Mouse (Mus musculus) heart, postnatal 36 days (tissue): ENCODE measurements around the gene Kirrel2. TPM values are rescaled to one million over a fixed set of nuclear protein-coding genes. Genes with fewer than 3 reads are reported as not detected.
"Not testable (repeated sequence)": the region's sequence is repeated elsewhere in the genome, so short reads cannot be mapped to it uniquely, and the experiment has no call there.

Experiments
- DNase-seq, 2 experiments: peaks; one replicate each; pipeline ENCODE4 v3.0.0; 2021 to 2022
- intact Hi-C: fragments of 180-260 bp; cut with DNase I; formaldehyde crosslinking; loops from one replicate; pipeline ENCODE4 v1.15.1; 2025
- total RNA-seq, 2 experiments: library from RNA; stranded (reverse); gene quantifications; 2 replicates each; pipeline ENCODE4 v1.2.3; 2021

Kirrel2 gene
- total RNA-seq, result not detected

DNA sequence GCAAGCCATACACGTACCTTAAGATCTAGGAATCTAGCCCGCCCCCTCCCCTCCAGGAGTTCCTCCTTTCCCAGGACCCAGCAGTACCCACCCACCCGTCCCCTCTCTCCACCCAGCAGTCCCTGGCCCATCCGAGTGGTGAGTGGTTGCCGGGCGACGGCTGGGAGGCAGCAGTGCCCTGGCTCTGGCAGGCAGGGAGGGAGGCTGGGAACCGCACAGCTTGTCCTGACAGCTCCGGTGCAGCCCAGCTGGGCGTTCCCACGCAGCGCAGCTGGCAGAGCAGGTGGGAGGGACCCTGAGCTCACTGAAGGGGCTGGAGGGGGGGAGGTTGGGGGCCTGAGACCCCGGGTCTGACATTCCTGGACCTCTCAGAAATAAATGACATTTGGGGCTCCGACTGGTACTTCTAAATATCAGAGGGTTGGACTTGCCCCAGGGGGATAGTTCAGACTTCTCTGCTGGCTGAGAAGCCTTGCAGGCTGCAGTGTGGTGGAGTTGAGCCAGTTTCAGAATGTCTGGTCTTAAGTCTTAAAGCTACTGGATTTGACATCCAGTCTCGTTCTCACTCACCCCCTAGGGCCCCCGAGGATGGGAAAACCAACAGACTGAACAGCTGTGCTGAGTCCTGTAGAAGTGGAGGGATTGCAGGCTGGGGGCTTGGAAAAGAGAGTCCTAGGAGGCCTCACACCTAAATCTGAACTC, at the start of gene Kirrel2, which contains the start of gene Nphs1:
Gene Kirrel2 (minus strand): TSS at position 62 of the 702 bp plus-strand sequence.
Gene Nphs1 (plus strand): TSS at position 687 of the 702 bp plus-strand sequence.
- DNase-seq, result no peak
- intact Hi-C loops, result no loop called here

DNA sequence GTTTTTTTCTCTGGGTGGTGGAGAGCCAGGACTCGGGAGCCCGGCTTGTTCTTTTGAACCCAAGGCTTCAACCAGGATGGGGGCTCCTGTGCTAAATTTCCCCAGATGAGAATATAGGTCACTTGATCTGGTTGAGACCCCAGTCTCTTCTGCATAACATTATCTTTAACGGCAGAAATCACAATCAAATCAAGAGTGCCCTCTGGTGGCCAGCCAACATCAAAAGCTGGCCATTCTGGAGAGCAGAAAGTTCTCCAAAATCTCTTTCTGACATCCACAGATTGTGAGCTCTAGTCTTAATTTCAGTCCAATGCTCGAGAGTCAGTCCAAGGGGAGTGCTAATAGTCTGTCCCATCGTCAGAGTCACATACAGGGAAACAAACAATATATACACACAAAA, 43.7 kb upstream of the Kirrel2 start:
- DNase-seq, intact Hi-C loops: not testable (repeated sequence)

DNA sequence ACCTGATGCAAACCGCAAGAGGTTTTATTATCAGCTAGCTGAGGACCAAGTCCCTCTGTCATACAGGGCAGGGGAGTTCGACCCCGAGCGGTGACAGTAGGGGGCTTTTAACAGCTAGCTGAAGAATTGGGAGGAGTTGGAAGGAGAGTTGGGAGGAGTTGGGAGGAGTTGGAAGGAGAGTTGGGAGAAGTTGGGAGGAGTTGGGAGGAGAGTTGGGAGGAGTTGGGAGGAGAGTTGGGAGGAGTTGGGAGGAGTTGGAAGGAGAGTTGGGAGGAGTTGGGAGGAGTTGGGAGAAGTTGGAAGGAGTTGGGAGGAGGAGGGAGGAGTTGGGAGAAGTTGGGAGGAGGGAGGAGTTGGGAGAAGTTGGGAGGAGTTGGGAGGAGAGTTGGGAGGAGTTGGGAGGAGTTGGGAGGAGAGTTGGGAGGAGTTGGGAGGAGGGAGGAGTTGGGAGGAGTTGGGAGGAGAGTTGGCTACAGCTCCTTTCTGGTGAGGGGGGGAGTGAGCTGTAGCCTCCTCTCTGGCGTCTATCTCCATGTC, 38.1 kb upstream of the Kirrel2 start:
- DNase-seq, intact Hi-C loops: not testable (repeated sequence)

DNA sequence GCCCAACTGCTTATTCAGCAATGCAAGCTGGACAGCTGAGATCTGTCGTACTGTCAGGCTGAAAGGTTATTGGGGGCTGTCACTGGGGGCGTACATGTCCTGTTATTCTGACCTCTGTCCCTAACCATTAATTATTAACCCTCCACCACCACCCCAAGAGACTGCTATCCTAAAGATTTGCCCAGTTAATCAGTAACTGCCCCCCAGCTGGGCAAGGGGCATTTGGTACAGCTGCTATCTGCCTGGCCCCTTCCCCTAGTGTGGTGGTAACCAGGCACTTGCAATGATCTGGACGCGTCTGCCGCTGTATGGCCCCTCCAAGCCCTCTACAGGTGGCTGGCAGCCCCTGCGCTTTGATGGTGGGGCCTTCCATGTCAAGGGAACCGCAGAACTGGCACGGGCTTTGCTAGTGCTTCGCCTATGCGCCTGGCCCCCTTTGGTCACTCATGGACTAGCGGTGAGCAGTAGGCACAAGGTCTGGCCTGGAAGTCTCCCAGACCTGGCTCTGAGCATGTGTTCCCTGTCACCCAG, 36.0 kb upstream of the Kirrel2 start, which contains the start of gene Prodh2:
Gene Prodh2 (plus strand): TSS at position 222 of the 531 bp plus-strand sequence.
- intact Hi-C loops, result loop anchor here (2.0 kb wide), 3 partner anchors 53 to 121 kb away; no protein-coding TSS in a partner anchor
- DNase-seq, result no peak

DNA sequence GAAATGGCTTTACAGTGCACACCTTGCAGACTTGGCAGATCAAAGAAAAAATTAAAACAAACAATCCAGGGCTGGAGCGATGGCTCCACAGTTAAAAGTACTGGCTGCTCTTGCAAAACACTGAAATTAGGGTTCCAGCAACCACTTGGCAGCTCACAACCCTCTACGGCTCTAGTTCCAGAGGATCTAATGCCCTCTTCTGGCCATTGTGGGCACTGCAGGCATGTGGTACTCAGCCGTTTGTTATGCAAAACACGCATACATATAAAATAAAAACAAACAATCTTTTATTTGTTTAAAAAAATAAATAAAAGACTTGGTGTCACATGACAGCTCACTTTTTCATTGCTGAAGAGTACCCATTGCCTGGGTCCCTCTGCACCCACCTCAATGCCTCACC, 35.3 kb upstream of the Kirrel2 start:
- DNase-seq, result peak; percentile 70 to 86
- intact Hi-C loops, result loop anchor here (2.0 kb wide), 3 partner anchors 52 to 120 kb away; no protein-coding TSS in a partner anchor

DNA sequence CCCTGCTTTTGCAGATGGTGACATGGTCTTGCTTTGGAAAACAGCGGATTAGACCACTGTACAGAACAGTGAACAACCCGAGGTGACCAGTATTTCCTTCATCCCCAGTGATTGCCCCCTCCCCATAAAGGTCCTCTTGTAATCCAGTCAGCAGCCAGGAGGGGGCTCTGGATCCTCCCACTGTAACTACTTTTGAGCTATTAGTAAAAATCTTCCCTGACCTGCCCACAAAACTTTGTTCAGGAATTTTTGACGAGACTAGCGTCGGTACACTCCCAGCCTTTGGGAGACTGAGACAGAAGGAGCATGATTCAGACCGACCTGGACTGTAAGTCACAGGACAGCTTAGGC, 33.4 kb upstream of the Kirrel2 start:
- intact Hi-C loops, result no loop called here
- DNase-seq, result no peak

DNA sequence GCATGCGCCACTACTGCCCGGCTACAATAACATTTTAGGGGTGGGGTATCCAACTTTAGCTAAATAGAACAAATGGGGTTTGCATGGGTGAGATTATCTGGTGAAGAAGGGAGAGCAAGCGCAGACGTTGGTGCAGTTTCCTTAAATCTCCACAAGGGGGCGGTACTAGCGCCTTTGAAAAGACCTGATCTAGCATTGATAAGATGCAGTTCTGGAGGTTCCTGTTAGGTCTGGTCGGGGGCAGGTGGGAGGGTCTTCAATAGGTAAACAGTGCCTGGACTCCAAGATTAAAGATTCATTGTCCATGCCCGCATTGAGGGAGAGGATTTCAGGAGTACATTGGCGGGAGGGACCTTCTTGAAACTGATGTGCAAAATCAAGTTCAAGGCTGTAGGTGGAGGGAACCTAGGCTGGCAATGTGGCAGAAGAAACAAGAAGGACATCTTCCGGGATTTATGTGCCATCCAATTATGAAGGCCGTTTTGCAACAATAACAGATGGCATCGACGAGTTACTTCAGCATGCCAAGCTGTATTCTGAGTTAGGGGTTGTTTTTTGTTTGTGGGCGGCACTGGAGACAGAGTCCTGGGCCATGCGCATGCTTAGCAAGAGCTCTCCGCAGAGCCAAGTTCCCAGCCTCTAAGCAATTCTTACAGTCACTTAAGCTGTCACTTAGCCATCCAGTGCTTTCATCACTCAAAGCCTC, 32.9 kb upstream of the Kirrel2 start:
- intact Hi-C loops, result no loop called here
- DNase-seq, result peak in 1 of 2 experiments; percentile 19

DNA sequence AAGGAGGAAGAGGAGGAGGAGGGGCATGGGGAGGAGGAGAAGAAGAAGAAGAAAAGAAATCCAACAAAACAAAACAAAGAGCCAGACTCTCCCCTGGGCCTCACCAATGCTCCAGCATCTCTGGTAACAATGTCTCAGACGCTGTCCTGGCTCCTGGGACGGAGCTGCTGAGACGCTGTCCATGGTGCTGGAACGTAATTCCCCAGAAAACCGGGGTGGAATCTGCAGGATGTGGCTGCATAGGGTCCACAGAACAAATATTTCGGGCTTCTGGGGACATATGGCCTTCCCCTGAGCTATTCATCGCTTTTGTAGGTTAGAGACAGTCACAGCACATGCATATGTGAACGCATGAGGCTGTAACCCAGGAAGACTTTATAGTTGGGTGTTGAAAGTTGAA, 26.8 kb upstream of the Kirrel2 start:
- intact Hi-C loops, result no loop called here
- DNase-seq, result peak in 1 of 2 experiments; percentile 14

DNA sequence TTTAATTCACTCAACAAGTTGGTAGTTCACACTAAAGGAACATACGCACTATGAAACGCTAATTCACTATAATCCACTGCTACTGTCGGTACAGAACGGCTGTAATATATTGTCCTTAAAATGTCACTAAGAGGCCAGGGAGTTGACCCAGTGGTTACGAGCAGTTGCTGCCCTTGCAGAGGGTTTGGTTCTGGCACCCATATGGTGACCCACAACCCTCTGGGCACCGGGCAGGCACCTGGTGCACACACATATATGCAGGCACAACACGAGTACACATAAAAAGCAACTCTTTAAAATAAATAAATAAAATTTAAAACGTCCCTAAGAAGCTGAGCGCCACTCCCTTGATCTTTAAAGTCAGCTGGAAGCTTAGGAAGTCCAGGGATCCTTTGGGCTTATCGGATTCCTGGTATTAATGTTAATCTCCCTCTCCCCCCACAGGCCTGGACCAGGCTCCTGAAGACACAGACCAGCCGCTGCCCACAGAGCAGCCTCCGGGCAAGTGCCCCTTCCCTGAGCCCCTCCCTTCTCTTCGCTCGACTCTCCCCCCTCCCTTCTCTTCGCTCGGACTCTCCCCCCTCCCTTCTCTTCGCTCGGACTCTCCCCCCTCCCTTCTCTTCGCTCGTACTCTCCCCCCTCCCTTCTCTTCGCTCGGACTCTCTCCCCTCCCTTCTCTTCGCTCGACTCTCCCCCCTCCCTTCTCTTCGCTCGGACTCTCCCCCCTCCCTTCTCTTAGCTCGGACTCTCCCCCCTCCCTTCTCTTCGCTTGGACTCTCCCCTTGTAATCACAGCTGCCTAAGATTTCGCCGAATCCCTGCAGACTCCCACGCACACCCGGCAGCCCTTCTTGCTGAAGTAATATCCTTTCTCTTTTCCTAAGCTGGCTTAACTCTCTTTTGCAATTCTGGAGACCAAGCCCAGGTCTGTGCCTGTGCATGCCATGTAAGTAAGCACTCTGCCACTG, 20.2 kb upstream of the Kirrel2 start:
- no peak for DNase-seq
- intact Hi-C loops, result no loop called here

DNA sequence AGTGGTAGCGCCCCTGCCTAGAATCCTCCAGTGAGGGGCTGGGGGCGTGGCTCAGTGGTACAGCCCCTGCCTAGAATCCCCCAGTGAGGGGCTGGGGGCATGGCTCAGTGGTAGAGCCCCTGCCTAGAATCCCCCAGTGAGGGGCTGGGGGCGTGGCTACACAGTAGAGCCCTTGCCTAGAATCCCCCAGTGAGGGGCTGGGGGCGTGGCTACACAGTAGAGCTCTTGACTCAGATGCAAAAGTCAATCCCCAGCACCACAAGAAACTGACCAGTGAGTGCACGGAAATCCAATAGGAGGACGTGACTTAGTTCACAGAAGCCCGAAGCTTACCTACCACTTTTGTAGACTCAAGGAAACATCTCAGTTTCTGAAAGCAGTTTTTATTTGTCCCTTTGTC, 18.6 kb upstream of the Kirrel2 start:
- DNase-seq, intact Hi-C loops: not testable (repeated sequence)

DNA sequence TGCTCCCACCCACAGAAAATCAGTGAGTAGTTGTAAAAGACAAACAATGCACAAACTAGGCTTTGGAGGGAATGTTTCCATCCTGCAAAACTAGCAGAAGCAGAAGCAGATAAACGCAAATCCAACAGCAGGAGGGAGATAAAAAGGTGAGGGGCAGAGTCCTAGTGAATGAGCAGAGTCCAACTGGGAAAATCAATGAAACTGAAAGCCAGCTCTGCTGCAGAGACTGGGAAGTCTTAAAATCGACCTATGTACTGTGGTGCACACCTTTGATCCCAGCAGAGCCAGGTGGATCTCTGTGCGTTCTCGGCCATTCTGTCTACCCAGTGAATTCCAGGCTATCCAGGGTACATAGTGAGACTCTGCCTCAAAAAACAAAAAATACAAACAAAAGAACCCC, 17.5 kb upstream of the Kirrel2 start:
- DNase-seq, result no peak
- intact Hi-C loops, result no loop called here

DNA sequence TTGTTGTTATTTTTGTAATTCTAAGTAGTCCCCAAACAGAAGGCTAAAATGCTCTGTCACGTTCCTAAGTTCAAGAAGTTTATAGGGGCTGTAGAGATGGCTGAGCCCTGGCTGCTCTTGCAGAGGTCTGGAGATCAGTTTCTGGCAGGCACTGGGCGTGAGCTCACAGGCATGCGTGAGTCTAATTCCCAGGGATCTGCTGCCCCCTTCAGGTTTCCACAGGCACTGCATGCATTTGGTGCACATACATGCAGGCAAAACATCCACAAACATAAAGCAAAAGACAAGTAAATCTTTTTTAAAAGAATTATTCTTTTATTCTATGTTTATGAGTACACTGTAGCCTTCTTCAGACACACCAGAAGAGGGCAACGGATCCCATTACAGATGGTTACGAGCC, 14.9 kb upstream of the Kirrel2 start:
- intact Hi-C loops, result loop anchor here (2.0 kb wide), 1 partner anchor 100 kb away; no protein-coding TSS in a partner anchor

DNA sequence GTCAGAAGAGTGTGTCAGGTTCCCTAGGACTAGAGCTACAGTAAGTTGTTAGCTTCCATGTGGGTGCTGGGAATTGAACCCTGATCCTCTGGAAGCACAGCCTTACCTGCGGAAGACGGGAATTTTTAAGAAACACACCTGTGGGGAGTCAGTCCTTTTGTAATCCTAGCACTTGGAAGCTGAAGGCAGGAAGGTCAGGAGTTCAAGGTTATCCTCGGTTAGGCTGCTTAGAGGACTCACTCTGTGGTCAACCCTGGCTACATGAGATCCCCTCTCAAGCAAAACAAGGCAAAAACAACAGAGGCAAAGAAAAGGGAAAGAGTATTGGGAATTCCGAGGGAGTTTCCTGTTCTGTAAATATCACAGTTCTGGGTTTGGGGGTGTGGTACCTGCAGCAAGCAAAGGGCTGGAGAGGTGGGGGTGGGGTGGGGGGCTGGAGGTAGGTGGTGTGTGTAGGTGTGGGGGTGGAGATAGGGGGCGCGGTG, 7.4 kb upstream of the Kirrel2 start:
- intact Hi-C loops, result no loop called here
- no peak for DNase-seq

More for the DNA sequence above, 14.9 kb upstream of the Kirrel2 start:
- DNase-seq, result peak in 1 of 2 experiments; percentile 38

DNA sequence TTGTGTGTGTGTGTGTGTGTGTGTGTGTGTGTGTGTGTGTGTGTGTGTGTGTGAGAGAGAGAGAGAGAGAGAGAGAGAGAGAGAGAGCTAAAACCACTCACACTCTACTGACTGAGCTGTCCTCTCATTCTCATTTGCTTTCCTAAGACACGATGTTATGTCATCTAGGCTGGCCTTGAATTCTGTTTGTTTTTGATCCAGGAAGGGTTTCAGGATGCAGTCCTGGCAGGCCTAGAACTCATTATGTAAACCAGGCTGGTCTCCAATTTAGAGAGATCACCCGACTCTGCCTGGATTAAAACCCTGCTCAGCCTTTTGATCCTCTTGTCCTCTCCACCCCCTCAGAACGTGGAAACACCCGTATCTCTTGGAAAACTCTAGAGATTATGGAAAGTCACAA, 6.5 kb upstream of the Kirrel2 start:
- intact Hi-C loops, result no loop called here
- no peak for DNase-seq

DNA sequence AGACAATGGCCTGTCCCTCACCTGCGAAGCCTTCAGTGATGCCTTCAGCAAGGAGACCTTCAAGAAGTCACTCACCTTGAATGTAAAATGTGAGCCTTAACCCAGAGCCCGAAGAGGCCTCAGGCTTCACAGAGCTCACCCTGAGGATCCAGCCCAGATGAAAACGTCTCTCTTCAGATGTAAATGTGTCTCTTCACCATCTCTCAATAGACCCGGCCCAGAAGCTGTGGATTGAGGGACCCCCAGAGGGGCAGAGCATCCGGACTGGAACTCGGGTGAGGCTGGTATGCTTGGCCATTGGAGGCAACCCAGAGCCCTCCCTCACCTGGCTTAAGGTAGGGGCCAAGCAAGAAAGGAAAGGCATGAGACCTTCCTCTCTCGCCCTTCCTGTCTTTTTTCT, 6.1 kb upstream of the Kirrel2 start:
- intact Hi-C loops, result no loop called here
- no peak for DNase-seq

DNA sequence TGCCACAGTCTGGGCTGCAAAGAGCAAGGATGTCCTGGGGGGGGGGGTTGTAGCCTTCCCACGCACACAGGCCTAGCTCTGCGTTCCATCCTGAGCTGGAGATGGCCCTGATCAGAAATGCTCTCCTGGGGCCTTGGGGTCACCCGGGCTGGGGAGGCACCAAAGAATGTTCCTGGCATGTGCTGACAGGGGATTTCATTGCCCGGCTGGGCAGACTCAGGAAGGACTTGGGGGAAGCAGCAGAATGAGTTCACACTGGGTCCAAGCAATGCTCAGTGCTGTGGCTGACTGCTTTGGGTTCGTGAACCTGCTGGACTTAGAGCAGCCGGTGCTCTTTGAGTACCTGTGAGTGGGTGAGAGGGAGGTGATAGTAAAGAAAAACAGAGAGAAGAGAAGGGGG, 2.0 kb upstream of the Kirrel2 start:
- DNase-seq, result no peak
- intact Hi-C loops, result no loop called here

DNA sequence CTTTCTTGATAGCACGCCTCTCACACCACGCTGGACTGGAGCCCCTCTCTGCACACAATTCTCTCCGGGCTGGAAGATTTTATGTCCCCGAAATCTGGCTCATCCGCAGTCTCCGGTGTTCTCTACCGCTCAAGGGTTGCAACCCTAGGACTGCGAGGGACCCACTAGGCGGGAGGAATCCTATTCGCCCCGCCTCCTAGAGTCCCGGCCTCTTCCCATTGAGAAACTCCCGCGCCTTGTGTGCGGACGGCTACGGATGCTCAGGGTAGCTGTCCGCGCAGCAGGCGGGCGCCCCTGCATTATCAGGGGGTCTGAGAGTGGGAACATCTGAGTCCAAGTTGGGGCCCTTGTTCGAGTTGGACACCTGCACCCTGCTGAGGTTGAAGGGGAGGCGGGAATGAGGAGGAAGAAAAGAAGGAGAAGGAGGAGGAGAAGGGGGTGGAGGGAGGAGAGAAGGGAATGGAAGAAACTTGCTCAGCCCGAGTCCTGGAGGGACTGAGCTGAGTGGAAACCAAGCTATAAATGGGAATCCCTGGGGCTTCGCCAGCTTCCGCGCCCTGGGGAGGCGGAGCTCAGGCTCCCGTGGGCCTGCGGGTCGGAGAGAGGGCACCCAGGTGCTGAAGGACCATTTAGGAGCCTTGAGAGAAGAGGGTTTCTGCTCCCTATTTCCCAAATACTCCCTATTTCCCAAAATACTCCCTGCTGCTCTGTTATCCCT, 420 bp downstream of the Kirrel2 start:
- intact Hi-C loops, result no loop called here
- DNase-seq, result no peak

DNA sequence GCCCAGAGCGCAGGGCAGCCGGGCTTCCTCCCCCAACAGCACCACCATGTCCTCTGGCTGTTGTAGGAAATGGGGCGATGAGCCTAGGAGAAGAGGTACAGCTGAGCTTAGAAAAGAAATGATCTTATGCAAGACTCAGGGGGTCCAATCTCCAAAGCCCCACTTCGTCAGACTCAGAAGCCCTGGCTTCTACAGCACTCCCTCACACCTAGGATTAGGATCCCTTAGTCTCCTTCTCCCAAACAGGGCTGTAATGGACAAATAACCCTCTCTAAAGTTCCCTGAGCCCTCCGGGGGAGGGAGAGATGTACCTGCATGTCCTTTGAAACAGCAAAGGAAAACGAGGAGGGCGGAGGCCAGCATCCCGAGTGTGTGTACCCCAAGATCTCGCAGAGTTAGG, 1.0 kb downstream of the Kirrel2 start:
- intact Hi-C loops, result no loop called here

DNA sequence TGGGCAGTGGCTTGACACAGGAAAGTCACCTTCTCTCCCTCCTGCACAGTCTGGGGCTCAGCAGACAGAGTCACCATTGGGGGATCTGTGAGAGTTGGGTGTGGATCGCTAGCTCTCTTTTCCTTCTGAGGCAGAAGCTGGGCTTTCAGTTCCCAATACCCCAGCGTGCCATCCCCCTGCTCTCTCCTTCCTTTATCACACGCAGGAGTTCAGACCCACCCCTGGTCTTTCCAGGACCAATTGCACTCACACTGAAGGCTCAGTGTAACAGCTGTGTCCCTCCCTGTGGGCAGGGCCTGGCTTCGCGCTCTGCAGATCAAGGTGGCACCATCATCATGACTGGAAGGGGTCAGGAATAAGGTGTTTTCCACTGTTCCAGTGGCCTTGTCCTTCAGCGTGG, 3.2 kb downstream of the Kirrel2 start:
- no peak for DNase-seq
- intact Hi-C loops, result no loop called here

More for the DNA sequence above, 1.0 kb downstream of the Kirrel2 start:
- no peak for DNase-seq
